Mouse (Mus musculus): ENCODE measurements around the gene Gpam. TPM values are rescaled to one million over a fixed set of nuclear protein-coding genes. Genes with fewer than 3 reads are reported as not detected.
"Not testable (repeated sequence)": the region's sequence is repeated elsewhere in the genome, so short reads cannot be mapped to it uniquely, and the experiment has no call there.

Gene Gpam
- polyA plus RNA-seq, 1 experiment from 2014 or later: 23.6 TPM

DNA sequence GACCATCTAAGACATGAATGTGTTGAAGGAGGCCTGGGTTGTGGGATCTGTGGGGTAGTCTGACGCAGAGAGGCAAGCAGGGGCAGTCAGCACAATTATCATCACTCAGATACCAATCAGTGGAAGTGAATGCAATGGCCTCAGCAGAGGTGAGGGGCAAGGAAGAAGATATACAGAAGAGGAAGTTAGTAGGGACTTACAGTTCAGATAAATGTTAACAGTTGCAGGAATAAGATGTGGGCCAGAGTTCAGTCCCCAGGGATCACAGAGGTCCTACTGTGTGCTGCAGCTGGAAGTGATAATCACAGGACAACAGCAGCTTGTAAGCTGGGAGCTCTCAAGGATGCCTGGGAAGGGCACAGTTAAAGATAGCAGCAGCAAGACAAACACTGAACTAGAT lies 37.1 kb upstream of the Gpam start:
- no peak overlapping the region for H3K4me3 ChIP-seq (ENCODE audit: low read depth, low read length)
- H3K36me3 ChIP-seq (ENCODE audit: control insufficient read depth, insufficient read depth, low read length): no peaks in the 10 kb centered on the region
- ATAC-seq (ENCODE audit: low FRiP score): no peak
- no peak overlapping the region for H3K9ac ChIP-seq (ENCODE audit: low read length)
- no peaks in the 10 kb centered on the region for H3K4me1 ChIP-seq (ENCODE audit: control insufficient read depth, insufficient read depth, low read length)
- H3K9me3 ChIP-seq (ENCODE audit: control insufficient read depth, low read length): no peaks in the 10 kb centered on the region; the same call in 1 of the 2 replicates
- no peak overlapping the region for H3K27ac ChIP-seq (ENCODE audit: low read depth, low read length)
- 87% methylated on average over 1 of the region's 1 CpGs for WGBS
- no peak for DNase-seq (ENCODE audit: low spot score, missing footprints)
- H3K4me2 ChIP-seq: no peak overlapping the region
- H3K27me3 ChIP-seq (ENCODE audit: control insufficient read depth, insufficient read depth, low read length): no peaks in the 10 kb centered on the region

DNA sequence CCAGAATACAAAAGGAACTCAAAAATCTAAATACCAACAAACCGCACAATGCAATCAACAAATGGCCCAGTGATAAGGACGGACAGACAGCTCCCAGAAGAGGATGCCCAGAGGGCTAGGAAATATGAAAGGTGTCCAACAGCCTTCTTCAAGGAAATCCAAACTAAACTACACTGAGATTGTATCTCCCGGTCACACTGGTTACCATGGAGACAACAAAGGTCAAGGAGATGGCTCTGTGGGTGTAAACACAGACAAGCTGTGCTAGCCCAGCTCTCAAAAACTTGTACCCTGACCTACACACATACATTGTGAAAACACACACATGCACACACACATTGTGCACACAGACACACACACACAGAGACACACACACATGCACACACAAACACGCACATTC lies 35.2 kb upstream of the Gpam start:
- H3K27me3 ChIP-seq (ENCODE audit: control insufficient read depth, insufficient read depth, low read length): no peaks in the 10 kb centered on the region
- 78% methylated on average over 4 of the region's 4 CpGs for WGBS
- no peak overlapping the region for H3K27ac ChIP-seq (ENCODE audit: low read depth, low read length)
- H3K36me3 ChIP-seq (ENCODE audit: control insufficient read depth, insufficient read depth, low read length): no peaks in the 10 kb centered on the region
- DNase-seq (ENCODE audit: low spot score, missing footprints) (no peak), ATAC-seq (ENCODE audit: low FRiP score) (no peak)
- H3K4me1 ChIP-seq (ENCODE audit: control insufficient read depth, insufficient read depth, low read length): no peaks in the 10 kb centered on the region
- H3K4me2 ChIP-seq: no peak overlapping the region
- no peak overlapping the region for H3K9ac ChIP-seq (ENCODE audit: low read length)
- H3K4me3 ChIP-seq (ENCODE audit: low read depth, low read length): no peak overlapping the region
- no peaks in the 10 kb centered on the region for H3K9me3 ChIP-seq (ENCODE audit: control insufficient read depth, low read length)

DNA sequence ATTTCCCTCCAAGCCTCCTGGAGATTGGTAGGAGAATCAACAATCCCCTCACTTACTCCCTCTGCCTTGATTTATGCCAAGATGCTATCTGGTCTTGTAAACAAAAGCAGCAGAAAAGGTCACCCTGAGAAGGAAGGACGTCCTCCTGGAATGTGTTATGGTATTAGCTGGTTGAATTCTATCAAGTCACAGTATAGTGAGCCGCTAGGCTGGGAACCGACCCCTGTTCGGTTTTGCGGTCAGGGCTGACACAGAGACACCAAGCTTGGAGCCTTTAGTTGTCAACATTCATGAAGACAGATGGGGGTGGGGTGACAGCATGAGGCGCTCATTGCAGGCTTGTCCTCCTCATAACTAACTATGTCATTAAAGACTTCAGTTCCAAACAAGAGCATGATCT lies 32.8 kb upstream of the Gpam start:
- Histone ChIP-seq H3K4me1 (ENCODE audit: control insufficient read depth, insufficient read depth, low read length) (no peaks in the 10 kb centered on the region), H3K27ac (ENCODE audit: low read depth, low read length) (no peak overlapping the region), H3K4me2 (no peak overlapping the region), H3K27me3 (ENCODE audit: control insufficient read depth, insufficient read depth, low read length) (no peaks in the 10 kb centered on the region), H3K4me3 (ENCODE audit: low read depth, low read length) (no peak overlapping the region), H3K9me3 (ENCODE audit: control insufficient read depth, low read length) (no peaks in the 10 kb centered on the region), H3K36me3 (ENCODE audit: control insufficient read depth, insufficient read depth, low read length) (no peaks in the 10 kb centered on the region), H3K9ac (ENCODE audit: low read length) (no peak overlapping the region)
- ATAC-seq (ENCODE audit: low FRiP score) (no peak), DNase-seq (ENCODE audit: low spot score, missing footprints) (no peak)
- 89% methylated on average over 6 of the region's 6 CpGs for WGBS

DNA sequence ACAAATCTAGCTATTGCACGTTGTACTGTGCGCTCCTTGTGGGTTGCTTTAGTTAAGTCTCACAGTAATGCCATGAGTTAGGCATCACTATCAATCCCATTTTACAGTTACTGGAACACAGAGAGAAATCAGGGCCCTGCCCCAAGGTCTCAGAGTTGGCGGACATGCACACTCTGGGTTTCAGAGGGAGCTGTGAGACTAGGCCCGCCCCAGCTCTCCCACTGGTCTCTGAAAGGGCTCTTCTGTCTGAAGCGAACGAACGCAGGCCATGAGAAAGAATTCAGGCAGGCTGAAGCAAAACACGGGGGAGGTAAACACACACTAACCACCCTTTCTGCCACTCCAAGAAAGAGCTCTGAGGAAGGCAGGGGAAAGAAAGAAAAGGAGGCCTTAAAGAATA lies 31.6 kb upstream of the Gpam start:
- WGBS: 74% methylated on average over 8 of the region's 8 CpGs

DNA sequence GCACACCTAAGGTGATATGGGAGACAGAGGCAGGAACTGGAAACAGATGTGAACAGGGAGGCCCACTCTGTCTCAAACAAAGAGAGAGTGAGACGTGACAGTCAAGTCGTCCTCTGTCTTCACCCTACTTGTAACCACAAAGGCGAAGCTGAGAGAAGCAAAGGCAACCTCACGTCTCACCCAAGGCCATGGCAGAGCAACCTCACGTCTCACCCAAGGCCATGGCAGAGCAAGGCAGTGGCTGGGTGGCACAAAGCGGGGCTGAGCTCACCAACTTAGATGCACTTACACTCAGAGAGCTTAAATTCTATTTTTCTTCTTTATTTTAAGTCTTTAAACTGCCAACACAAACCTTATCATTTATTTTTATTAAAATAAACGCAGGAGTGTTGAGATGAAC lies 30.0 kb upstream of the Gpam start:
- Histone ChIP-seq H3K27me3 (ENCODE audit: control insufficient read depth, insufficient read depth, low read length) (no peaks in the 10 kb centered on the region), H3K27ac (ENCODE audit: low read depth, low read length) (no peak overlapping the region), H3K4me2 (no peak overlapping the region), H3K4me3 (ENCODE audit: low read depth, low read length) (no peak overlapping the region), H3K36me3 (ENCODE audit: control insufficient read depth, insufficient read depth, low read length) (no peaks in the 10 kb centered on the region), H3K4me1 (ENCODE audit: control insufficient read depth, insufficient read depth, low read length) (no peaks in the 10 kb centered on the region), H3K9ac (ENCODE audit: low read length) (no peak overlapping the region), H3K9me3 (ENCODE audit: control insufficient read depth, low read length) (no peaks in the 10 kb centered on the region)
- no peak for ATAC-seq (ENCODE audit: low FRiP score)
- no peak for DNase-seq (ENCODE audit: low spot score, missing footprints)
- WGBS: 91% methylated on average over 7 of the region's 7 CpGs

More for the DNA sequence above, 31.6 kb upstream of the Gpam start:
- H3K4me3 ChIP-seq (ENCODE audit: low read depth, low read length): no peak overlapping the region
- no peaks in the 10 kb centered on the region for H3K4me1 ChIP-seq (ENCODE audit: control insufficient read depth, insufficient read depth, low read length)
- H3K27me3 ChIP-seq (ENCODE audit: control insufficient read depth, insufficient read depth, low read length): no peaks in the 10 kb centered on the region
- H3K27ac ChIP-seq (ENCODE audit: low read depth, low read length): no peak overlapping the region
- DNase-seq (ENCODE audit: low spot score, missing footprints) (no peak), ATAC-seq (ENCODE audit: low FRiP score) (no peak)
- H3K9me3 ChIP-seq (ENCODE audit: control insufficient read depth, low read length): no peaks in the 10 kb centered on the region
- H3K9ac ChIP-seq (ENCODE audit: low read length): no peak overlapping the region
- no peak overlapping the region for H3K4me2 ChIP-seq
- no peaks in the 10 kb centered on the region for H3K36me3 ChIP-seq (ENCODE audit: control insufficient read depth, insufficient read depth, low read length)

DNA sequence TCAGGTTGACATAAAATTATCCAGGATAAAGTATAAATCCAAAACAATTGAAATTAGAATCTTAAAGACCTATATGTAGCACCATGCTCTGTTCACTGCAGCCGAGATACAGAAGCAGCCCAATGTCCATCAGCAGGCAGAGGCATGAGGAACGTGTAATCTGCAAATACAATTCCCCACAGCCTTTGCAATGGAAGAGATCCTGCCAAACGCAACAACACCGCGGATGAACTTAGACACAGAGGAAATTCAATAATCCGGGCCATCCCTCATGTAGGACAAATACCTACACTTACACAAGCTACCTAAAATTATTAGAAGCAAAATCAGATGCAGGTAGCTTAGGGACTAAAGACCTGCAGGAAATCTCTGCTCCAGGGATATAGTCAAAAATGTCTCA lies 25.9 kb upstream of the Gpam start:
- Histone ChIP-seq H3K9ac (ENCODE audit: low read length) (no peak overlapping the region), H3K27ac (ENCODE audit: low read depth, low read length) (no peak overlapping the region), H3K9me3 (ENCODE audit: control insufficient read depth, low read length) (no peaks in the 10 kb centered on the region), H3K27me3 (ENCODE audit: control insufficient read depth, insufficient read depth, low read length) (no peaks in the 10 kb centered on the region), H3K4me2 (no peak overlapping the region), H3K4me1 (ENCODE audit: control insufficient read depth, insufficient read depth, low read length) (no peaks in the 10 kb centered on the region), H3K4me3 (ENCODE audit: low read depth, low read length) (no peak overlapping the region), H3K36me3 (ENCODE audit: control insufficient read depth, insufficient read depth, low read length) (no peaks in the 10 kb centered on the region)
- DNase-seq (ENCODE audit: low spot score, missing footprints) (no peak), ATAC-seq (ENCODE audit: low FRiP score) (no peak)
- 89% methylated on average over 6 of the region's 6 CpGs for WGBS

DNA sequence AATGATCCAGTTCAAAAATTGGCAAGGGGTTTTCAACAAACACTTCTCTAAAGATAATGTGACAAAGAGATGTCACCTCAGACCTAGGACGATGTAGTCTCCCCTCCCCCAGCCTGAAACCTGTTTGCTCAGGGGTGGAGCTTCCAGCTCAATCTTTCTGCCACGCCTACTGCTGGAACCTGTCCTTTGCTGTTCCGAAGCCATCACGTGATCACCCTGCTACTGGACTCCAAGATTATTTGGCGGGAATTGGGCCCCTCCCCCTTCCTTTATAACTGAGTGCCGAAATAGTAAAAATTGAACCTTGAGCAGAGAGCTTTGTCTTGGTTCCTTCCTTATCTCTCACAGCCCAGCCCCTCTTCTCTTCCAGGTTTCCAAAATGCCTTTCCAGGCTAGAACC lies 25.2 kb upstream of the Gpam start:
- H3K9me3 ChIP-seq (ENCODE audit: control insufficient read depth, low read length); H3K27ac ChIP-seq (ENCODE audit: low read depth, low read length); H3K4me3 ChIP-seq (ENCODE audit: low read depth, low read length); H3K4me2 ChIP-seq; ATAC-seq (ENCODE audit: low FRiP score); DNase-seq (ENCODE audit: low spot score, missing footprints); H3K27me3 ChIP-seq (ENCODE audit: control insufficient read depth, insufficient read depth, low read length); H3K36me3 ChIP-seq (ENCODE audit: control insufficient read depth, insufficient read depth, low read length); H3K4me1 ChIP-seq (ENCODE audit: control insufficient read depth, insufficient read depth, low read length); H3K9ac ChIP-seq (ENCODE audit: low read length): not testable (repeated sequence)
- 73% methylated on average over 5 of the region's 6 CpGs for WGBS

DNA sequence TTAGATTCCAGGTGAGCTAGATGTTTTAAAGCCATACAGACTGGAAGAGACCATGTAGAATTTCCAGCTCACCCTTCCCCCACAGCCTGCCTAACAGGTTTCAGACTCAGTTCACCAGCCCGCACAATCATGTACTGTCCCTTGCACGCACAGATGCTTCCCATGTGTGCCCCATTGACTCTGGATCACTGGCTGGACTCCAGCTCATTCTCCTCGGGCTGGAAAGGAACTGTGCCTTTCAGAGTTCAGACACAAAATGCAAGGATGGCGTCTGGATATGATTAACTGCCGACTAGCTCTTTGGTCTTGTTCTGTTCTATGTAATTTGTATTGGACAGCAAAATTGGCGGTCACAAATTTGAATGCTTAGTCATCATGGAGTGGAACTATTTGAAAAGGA lies 22.6 kb upstream of the Gpam start:
- DNase-seq (ENCODE audit: low spot score, missing footprints) (no peak), ATAC-seq (ENCODE audit: low FRiP score) (no peak)
- H3K36me3 ChIP-seq (ENCODE audit: control insufficient read depth, insufficient read depth, low read length): no peaks in the 10 kb centered on the region
- H3K4me3 ChIP-seq (ENCODE audit: low read depth, low read length): no peak overlapping the region
- peaks cover 8% of the 10 kb centered on the region for H3K4me1 ChIP-seq (ENCODE audit: control insufficient read depth, insufficient read depth, low read length)
- no peak overlapping the region for H3K9ac ChIP-seq (ENCODE audit: low read length)
- no peak overlapping the region for H3K27ac ChIP-seq (ENCODE audit: low read depth, low read length)
- H3K9me3 ChIP-seq (ENCODE audit: control insufficient read depth, low read length): no peaks in the 10 kb centered on the region
- H3K27me3 ChIP-seq (ENCODE audit: control insufficient read depth, insufficient read depth, low read length): no peaks in the 10 kb centered on the region
- 86% methylated on average over 6 of the region's 6 CpGs for WGBS
- H3K4me2 ChIP-seq: no peak overlapping the region

DNA sequence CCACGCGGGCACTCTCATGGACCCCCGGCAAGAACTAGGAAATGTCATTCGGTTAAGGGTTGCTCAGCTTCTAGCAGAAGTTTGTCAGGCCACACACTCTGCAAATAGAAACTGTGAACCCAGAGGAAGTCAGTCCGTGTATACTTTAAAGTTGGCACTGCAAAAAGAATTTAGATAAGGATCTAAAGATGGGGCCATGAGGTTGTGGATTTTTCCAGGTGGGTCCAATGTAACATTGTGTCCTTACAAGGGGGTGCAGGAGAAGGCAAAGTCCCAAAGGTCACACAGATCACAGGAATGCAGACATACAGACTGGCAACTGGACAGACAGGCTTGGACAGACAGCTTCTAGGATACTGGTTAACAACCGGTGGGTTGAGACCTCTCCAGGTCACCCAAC lies 21.1 kb upstream of the Gpam start:
- H3K27me3 ChIP-seq (ENCODE audit: control insufficient read depth, insufficient read depth, low read length): no peaks in the 10 kb centered on the region
- H3K27ac ChIP-seq (ENCODE audit: low read depth, low read length): no peak overlapping the region
- no peaks in the 10 kb centered on the region for H3K9me3 ChIP-seq (ENCODE audit: control insufficient read depth, low read length)
- H3K36me3 ChIP-seq (ENCODE audit: control insufficient read depth, insufficient read depth, low read length): no peaks in the 10 kb centered on the region
- H3K9ac ChIP-seq (ENCODE audit: low read length): no peak overlapping the region
- peaks cover 21% of the 10 kb centered on the region for H3K4me1 ChIP-seq (ENCODE audit: control insufficient read depth, insufficient read depth, low read length)
- 89% methylated on average over 6 of the region's 6 CpGs for WGBS
- ATAC-seq (ENCODE audit: low FRiP score) (no peak), DNase-seq (ENCODE audit: low spot score, missing footprints) (no peak)
- no peak overlapping the region for H3K4me3 ChIP-seq (ENCODE audit: low read depth, low read length)
- no peak overlapping the region for H3K4me2 ChIP-seq

DNA sequence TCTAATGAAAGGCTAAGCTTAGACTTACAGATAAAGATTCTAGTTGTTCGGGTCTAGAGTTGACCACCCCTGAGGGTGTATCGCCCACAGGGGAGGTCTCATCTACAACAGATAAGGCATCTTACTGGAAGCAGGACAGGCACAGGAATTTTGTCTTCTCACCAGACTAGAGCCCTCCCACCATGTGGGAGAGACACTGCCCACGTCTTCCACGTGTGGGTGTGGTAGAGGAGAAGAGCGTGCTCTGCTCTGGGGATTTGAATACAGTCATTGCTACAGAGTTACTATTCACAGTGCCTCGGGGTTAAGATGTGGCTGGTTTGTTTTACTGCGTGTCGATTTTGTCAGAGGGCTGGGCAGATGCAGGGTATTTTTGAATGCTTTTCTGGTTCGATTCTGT lies 20.5 kb upstream of the Gpam start:
- WGBS: 85% methylated on average over 9 of the region's 9 CpGs
- Histone ChIP-seq H3K4me3 (ENCODE audit: low read depth, low read length) (no peak overlapping the region), H3K9ac (ENCODE audit: low read length) (no peak overlapping the region), H3K9me3 (ENCODE audit: control insufficient read depth, low read length) (no peaks in the 10 kb centered on the region), H3K36me3 (ENCODE audit: control insufficient read depth, insufficient read depth, low read length) (no peaks in the 10 kb centered on the region), H3K4me1 (ENCODE audit: control insufficient read depth, insufficient read depth, low read length) (peaks cover 27% of the 10 kb centered on the region), H3K27ac (ENCODE audit: low read depth, low read length) (no peak overlapping the region), H3K27me3 (ENCODE audit: control insufficient read depth, insufficient read depth, low read length) (no peaks in the 10 kb centered on the region), H3K4me2 (no peak overlapping the region)
- DNase-seq (ENCODE audit: low spot score, missing footprints) (no peak), ATAC-seq (ENCODE audit: low FRiP score) (no peak)
